Mouse (Mus musculus) ES-E14 (cell line): ENCODE measurements around the gene Aqp1. TPM values are rescaled to one million over a fixed set of nuclear protein-coding genes. Genes with fewer than 3 reads are reported as not detected.

ENCODE experiments used
- DNase-seq: peaks from one replicate; pipeline ENCODE4 v3.0.0-alpha.2; 2013; ENCODE audit warnings: low read depth, low spot score
- H3K27ac ChIP-seq: 2 replicates; pipeline ENCODE4 v1.5.1; 2012; ENCODE audit warnings: low read depth, mild to moderate bottlenecking, low read length, moderate library complexity, mixed read lengths; ENCODE audit not compliant: poor library complexity, insufficient read depth, severe bottlenecking
- H3K36me3 ChIP-seq: 2 replicates; pipeline ENCODE4 v1.6.1; 2012; ENCODE audit warnings: mild to moderate bottlenecking, low read length, moderate library complexity, mixed read lengths; ENCODE audit not compliant: control insufficient read depth, poor library complexity, insufficient read depth, severe bottlenecking
- H3K4me1 ChIP-seq, 2 experiments: fragments of 150-350 bp in 1 of 2; sonication (generic) in 1 of 2; 2 replicates each; pipeline ENCODE4 v1.6.1; 2012; ENCODE audit warnings: low read length in 2 of 2, mild to moderate bottlenecking in 1 of 2, mixed read lengths in 1 of 2; ENCODE audit not compliant: control insufficient read depth in 2 of 2, insufficient read depth in 2 of 2, poor library complexity in 1 of 2
- H3K4me3 ChIP-seq, 2 experiments: fragments of 150-350 bp in 1 of 2; sonication (generic) in 1 of 2; 2 replicates each; pipeline ENCODE4 v1.5.1; 2012; ENCODE audit warnings: low read length in 2 of 2, low read depth in 1 of 2, mild to moderate bottlenecking in 1 of 2, mixed read lengths in 1 of 2; ENCODE audit not compliant: insufficient read depth in 1 of 2, poor library complexity in 1 of 2, severe bottlenecking in 1 of 2
- H3K9ac ChIP-seq: 2 replicates; pipeline ENCODE4 v1.6.1; 2012; ENCODE audit warnings: low read depth, mild to moderate bottlenecking, low read length, mixed read lengths; ENCODE audit not compliant: poor library complexity, insufficient read depth, severe bottlenecking
- H3K9me3 ChIP-seq: fragments of 150-350 bp; sonication (generic); 2 replicates; pipeline ENCODE4 v1.6.1; 2012; ENCODE audit warnings: low read depth, mild to moderate bottlenecking, low read length; ENCODE audit not compliant: control insufficient read depth, insufficient read depth
- CHD2 ChIP-seq: IDR thresholded peaks from 2 replicates; pipeline ENCODE4 v1.6.1; 2014; ENCODE audit warnings: mild to moderate bottlenecking, low read depth, low read length, inconsistent platforms
- HCFC1 ChIP-seq: IDR thresholded peaks from 2 replicates; pipeline ENCODE4 v1.6.1; 2012; ENCODE audit warnings: low read length, inconsistent platforms, borderline replicate concordance; ENCODE audit not compliant: insufficient read depth
- MAFK ChIP-seq: IDR thresholded peaks from 2 replicates; pipeline ENCODE4 v1.6.1; 2014; ENCODE audit warnings: mild to moderate bottlenecking, low read depth, low read length, inconsistent platforms; ENCODE audit not compliant: insufficient read depth
- ZC3H11A ChIP-seq: IDR thresholded peaks from 2 replicates; pipeline ENCODE4 v1.6.1; 2012; ENCODE audit warnings: low read depth, mild to moderate bottlenecking, inconsistent platforms, low read length, borderline replicate concordance
- ZNF384 ChIP-seq: IDR thresholded peaks from 2 replicates; pipeline ENCODE4 v1.6.1; 2012; ENCODE audit warnings: low read depth, low read length, inconsistent platforms
- in situ Hi-C, 2 experiments: fragments of 600-800 bp; cut with MboI; formaldehyde crosslinking; loops; one replicate each; pipeline ENCODE4 v1.15.1; 2025; ENCODE audit warnings: low sequenced_read_pairs in 2 of 2, inconsistent platforms in 1 of 2; ENCODE audit not compliant: unreplicated experiment in 2 of 2
- total RNA-seq: library from RNA; depleted of rRNA; stranded (reverse); fragments of 300-350 nt; gene quantifications from 2 replicates; pipeline ENCODE4 v1.2.3, GENCODE M21; 2012; rRNA removed

The Aqp1 gene
- total RNA-seq, 1 experiment, result 0.36 TPM

DNA sequence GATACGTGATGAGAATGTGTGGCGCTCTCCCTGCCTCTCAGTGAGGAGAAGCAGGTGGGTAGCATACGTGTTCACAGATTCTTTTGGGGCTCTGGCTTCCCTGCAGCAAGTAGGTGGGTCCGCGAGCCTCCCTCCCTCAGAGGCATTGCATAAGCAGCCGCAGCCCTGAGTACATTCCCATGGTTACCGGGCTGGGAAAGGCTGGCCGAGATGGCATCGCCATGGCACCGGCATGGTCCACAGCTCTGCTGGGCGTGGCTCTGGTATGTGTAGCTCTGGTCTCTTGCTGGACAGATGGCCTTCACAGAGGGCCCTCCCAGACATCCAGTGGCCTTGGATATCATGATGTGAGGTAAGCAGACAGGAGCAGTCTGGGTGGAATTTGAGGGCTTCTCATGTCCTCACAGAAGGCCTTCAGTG lies 60.4 kb downstream of the Aqp1 start:
- Histone ChIP-seq H3K9ac (no peak overlapping the region), H3K27ac (no peak overlapping the region)
- no peak for TF ChIP-seq CHD2
- no peak for TF ChIP-seq ZC3H11A
- no peak for TF ChIP-seq ZNF384
- TF ChIP-seq MAFK, result no peak
- no peak for TF ChIP-seq HCFC1

More for the DNA sequence above, 60.4 kb downstream of the Aqp1 start:
- no peak for DNase-seq
- Histone ChIP-seq H3K36me3 (no peaks in the 10 kb centered on the region), H3K4me3 (no peak overlapping the region), H3K4me1 (no peaks in the 10 kb centered on the region), H3K9me3 (no peaks in the 10 kb centered on the region)
- in situ Hi-C loops, result loop anchor here in 1 of 2 experiments (10.0 kb wide), 1 partner anchor 118 kb away; no protein-coding TSS in a partner anchor

Other genes with a start within 250 kb of the Aqp1 start
- 0.67 and 1.1 TPM in 2 replicates for gene Crhr2, start 203.4 kb upstream of the Aqp1 start, total RNA-seq
- gene Inmt, start 161.4 kb upstream of the Aqp1 start, total RNA-seq, result not detected in 2 replicates
- gene Mindy4, start 133.0 kb upstream of the Aqp1 start, total RNA-seq, result 3.0 TPM in 2 replicates
- not detected in 2 replicates for gene Ghrhr, start 39.9 kb downstream of the Aqp1 start, total RNA-seq
- 2.0 and 5.3 TPM in 2 replicates for gene Adcyap1r1, start 115.5 kb downstream of the Aqp1 start, total RNA-seq